Mouse (Mus musculus) left cerebral cortex, adult 2 months (tissue): ENCODE measurements around the gene Hs3st6. TPM values are rescaled to one million over a fixed set of nuclear protein-coding genes. Genes with fewer than 3 reads are reported as not detected.
A peak's percentile ranks its signal among the peaks of the same experiment; 100 is the strongest.

Source experiments
- DNase-seq, 2 experiments: peaks; one replicate each; pipeline ENCODE4 v3.0.0; 2021 to 2022; ENCODE audit warnings: low spot score in 2 of 2, mixed read lengths in 1 of 2; ENCODE audit errors: extremely low spot score in 1 of 2
- H3K27ac ChIP-seq: fragments of 200-600 bp; 2 replicates; pipeline ENCODE4 v1.8.1; 2022
- H3K4me3 ChIP-seq: fragments of 200-600 bp; 2 replicates; pipeline ENCODE4 v1.8.1; 2022
- CTCF ChIP-seq: fragments of 200-600 bp; IDR thresholded peaks from 2 replicates; pipeline ENCODE4 v1.8.1; 2022; ENCODE audit warnings: antibody characterized with exemption, mild to moderate bottlenecking, moderate library complexity
- intact Hi-C: fragments of 180-260 bp; cut with DNase I; formaldehyde crosslinking; loops from one replicate; pipeline ENCODE4 v1.15.1; 2025
- total RNA-seq, 2 experiments: library from RNA; stranded (reverse); gene quantifications; 2 replicates each; pipeline ENCODE4 v1.2.3; 2021

Hs3st6 gene
- total RNA-seq, 2 experiments from 2014 or later = 0.28 to 0.29 TPM

GRCm38 (mm10) chr17:24796969-24797368 lies 44.2 kb downstream of the Hs3st6 start:
- no peak for TF ChIP-seq CTCF
- no peak for DNase-seq
- Histone ChIP-seq H3K4me3 (no peak overlapping the region), H3K27ac (no peak overlapping the region)
- intact Hi-C loops = no loop called here

GRCm38 (mm10) chr17:24798229-24798628 lies 45.4 kb downstream of the Hs3st6 start:
- intact Hi-C loops = no loop called here
- no peak for DNase-seq
- TF ChIP-seq CTCF = no peak
- no peak overlapping the region for H3K4me3 ChIP-seq
- H3K27ac ChIP-seq = no peak overlapping the region

GRCm38 (mm10) chr17:24799476-24799875 lies 46.7 kb downstream of the Hs3st6 start:
- no peak overlapping the region for H3K27ac ChIP-seq
- no peak for TF ChIP-seq CTCF
- H3K4me3 ChIP-seq = no peak overlapping the region
- DNase-seq = no peak
- intact Hi-C loops = no loop called here

GRCm38 (mm10) chr17:24800524-24800923 lies 47.7 kb downstream of the Hs3st6 start:
- Histone ChIP-seq H3K4me3 (no peak overlapping the region), H3K27ac (no peak overlapping the region)
- no peak; the same call in 1 of the 2 replicates for TF ChIP-seq CTCF
- intact Hi-C loops = no loop called here
- no peak for DNase-seq

GRCm38 (mm10) chr17:24803952-24804951 lies 51.5 kb downstream of the Hs3st6 start, which contains the start of gene Meiob:
TSS of gene Meiob (plus strand) at chr17:24804289.
- intact Hi-C loops = no loop called here
- Histone ChIP-seq H3K27ac (no peak within 1 kb of the TSS), H3K4me3 (peak within 1 kb of the TSS; percentile 51)
- DNase-seq = peak; percentile 13 to 19
- no peak for TF ChIP-seq CTCF

Other genes with a start within 250 kb of the Hs3st6 start
- gene Traf7, start 225.1 kb upstream of the Hs3st6 start, total RNA-seq = 10 to 100 TPM; 81.3 to 85.3 TPM
- 10 to 100 TPM; 53.6 to 54.1 TPM for gene Rab26, start 218.8 kb upstream of the Hs3st6 start, total RNA-seq
- 10 to 100 TPM; 89.1 to 97.5 TPM for gene Pkd1, start 203.2 kb upstream of the Hs3st6 start, total RNA-seq
- gene Tsc2, start 120.4 kb upstream of the Hs3st6 start, total RNA-seq = 100 to 1,000 TPM; 140 to 159 TPM
- gene Nthl1, start 120.3 kb upstream of the Hs3st6 start, total RNA-seq = 1 to 10 TPM; 5.5 to 5.7 TPM
- gene Slc9a3r2, start 102.7 kb upstream of the Hs3st6 start, total RNA-seq = 10 to 100 TPM; 50.2 to 51.0 TPM
- gene Npw, start 94.5 kb upstream of the Hs3st6 start, total RNA-seq = 1 to 10 TPM in 1 of 2 experiments, under 1 TPM in 1; 0.58 to 1.4 TPM
- gene Zfp598, start 83.3 kb upstream of the Hs3st6 start, total RNA-seq = 10 to 100 TPM; 41.6 to 49.0 TPM
- 100 to 1,000 TPM; 177 to 188 TPM for gene Syngr3, start 63.0 kb upstream of the Hs3st6 start, total RNA-seq
- gene Gfer, start 56.8 kb upstream of the Hs3st6 start, total RNA-seq = 10 to 100 TPM; 20.0 to 23.2 TPM
- 1 to 10 TPM; 3.2 to 3.9 TPM for gene Noxo1, start 56.8 kb upstream of the Hs3st6 start, total RNA-seq
- 10 to 100 TPM; 24.7 to 26.4 TPM for gene Tbl3, start 45.3 kb upstream of the Hs3st6 start, total RNA-seq
- 1 to 10 TPM in 1 of 2 experiments, not detected in 1; 1.1 TPM for gene Rnf151, start 34.9 kb upstream of the Hs3st6 start, total RNA-seq
- 100 to 1,000 TPM; 284 to 288 TPM for gene Rps2, start 34.9 kb upstream of the Hs3st6 start, total RNA-seq
- gene Ndufb10, start 28.5 kb upstream of the Hs3st6 start, total RNA-seq = 100 to 1,000 TPM; 208 to 222 TPM
- under 1 TPM; 0.34 to 0.68 TPM for gene Rpl3l, start 25.2 kb upstream of the Hs3st6 start, total RNA-seq
- gene Msrb1, start 16.3 kb upstream of the Hs3st6 start, total RNA-seq = 10 to 100 TPM; 31.8 to 34.7 TPM
- not detected for gene Meiob, start 51.3 kb downstream of the Hs3st6 start, total RNA-seq
- gene Hagh, start 87.2 kb downstream of the Hs3st6 start, total RNA-seq = 100 to 1,000 TPM; 129 to 141 TPM
- 10 to 100 TPM; 17.4 to 20.4 TPM for gene Fahd1, start 97.4 kb downstream of the Hs3st6 start, total RNA-seq
- gene Igfals, start 113.0 kb downstream of the Hs3st6 start, total RNA-seq = not detected
- 10 to 100 TPM; 30.7 to 32.4 TPM for gene Nubp2, start 133.4 kb downstream of the Hs3st6 start, total RNA-seq
- 10 to 100 TPM; 58.6 to 63.3 TPM for gene Spsb3, start 133.7 kb downstream of the Hs3st6 start, total RNA-seq
- 10 to 100 TPM; 54.8 to 55.2 TPM for gene Eme2, start 142.1 kb downstream of the Hs3st6 start, total RNA-seq
- gene Mrps34, start 142.1 kb downstream of the Hs3st6 start, total RNA-seq = 10 to 100 TPM; 67.6 to 72.1 TPM
- 10 to 100 TPM; 46.5 to 51.2 TPM for gene Nme3, start 143.5 kb downstream of the Hs3st6 start, total RNA-seq
- 100 to 1,000 TPM; 390 to 407 TPM for gene Mapk8ip3, start 184.0 kb downstream of the Hs3st6 start, total RNA-seq
- 1 to 10 TPM; 5.3 to 6.9 TPM for gene Jpt2, start 207.7 kb downstream of the Hs3st6 start, total RNA-seq